Mouse (Mus musculus) CH12.LX (cell line): Measurements from ENCODE around the gene Ramp1. TPM values are rescaled to one million over a fixed set of nuclear protein-coding genes. Genes with fewer than 3 reads are reported as not detected.

Experiments used
- DNase-seq: peaks from one replicate; pipeline ENCODE4 v3.0.0-alpha.2; 2013; ENCODE audit errors: extremely low read depth
- H3K27ac ChIP-seq: 2 replicates; pipeline ENCODE4 v1.5.1; 2012; ENCODE audit warnings: low read depth, mild to moderate bottlenecking, control low read depth, moderate library complexity; ENCODE audit not compliant: insufficient read depth
- H3K27me3 ChIP-seq: replicated peaks from 2 replicates; pipeline ENCODE3; 2012; ENCODE audit warnings: inconsistent platforms
- H3K36me3 ChIP-seq, 2 experiments: replicated peaks in 1 of 2; 2 replicates each; pipeline versions ENCODE3 to v1.6.1; 2012; ENCODE audit warnings: inconsistent platforms in 1 of 2, low read length in 1 of 2, mild to moderate bottlenecking in 1 of 2, mixed read lengths in 1 of 2, moderate library complexity in 1 of 2; ENCODE audit not compliant: control insufficient read depth in 1 of 2, insufficient read depth in 1 of 2
- H3K4me1 ChIP-seq, 2 experiments: 2 replicates each; pipeline ENCODE4 v1.6.1; 2012; ENCODE audit warnings: inconsistent platforms in 1 of 2, moderate library complexity in 1 of 2; ENCODE audit not compliant: insufficient read depth in 2 of 2, control insufficient read depth in 1 of 2
- H3K4me2 ChIP-seq: 2 replicates; pipeline ENCODE4 v1.6.1; 2012; ENCODE audit warnings: low read depth, mild to moderate bottlenecking, control low read depth; ENCODE audit not compliant: poor library complexity, insufficient read depth, severe bottlenecking
- H3K4me3 ChIP-seq, 3 experiments: fragments of 150-350 bp in 1 of 3; sonication (generic) in 1 of 3; replicated peaks in 1 of 3; 2 replicates each; pipeline versions ENCODE3 to v1.5.1; 2011 to 2012; ENCODE audit warnings: low read depth in 2 of 3, low read length in 2 of 3, mild to moderate bottlenecking in 2 of 3, moderate library complexity in 2 of 3, control low read depth in 1 of 3, improper control_type of control experiment in 1 of 3, inconsistent platforms in 1 of 3, mixed read lengths in 1 of 3; ENCODE audit not compliant: poor library complexity in 1 of 3
- H3K79me2 ChIP-seq: replicated peaks from 2 replicates; pipeline ENCODE4 v1.6.1; 2012; ENCODE audit warnings: mild to moderate bottlenecking, moderate library complexity; ENCODE audit not compliant: control insufficient read depth, poor library complexity, insufficient read depth, severe bottlenecking; ENCODE audit errors: extremely low read depth
- H3K9ac ChIP-seq: 2 replicates; pipeline ENCODE4 v1.6.1; 2012; ENCODE audit warnings: low read depth, mild to moderate bottlenecking, control low read depth, moderate library complexity; ENCODE audit not compliant: insufficient read depth
- H3K9me3 ChIP-seq: replicated peaks from 2 replicates; pipeline ENCODE3; 2012; ENCODE audit warnings: low read length, inconsistent platforms, mixed read lengths
- GABPA ChIP-seq: IDR thresholded peaks from 2 replicates; pipeline ENCODE4 v1.6.1; 2012; ENCODE audit warnings: low read depth, low read length, improper control_type of control experiment, inconsistent platforms; ENCODE audit not compliant: insufficient replicate concordance
- KAT2A ChIP-seq: IDR thresholded peaks from 2 replicates; pipeline ENCODE4 v1.6.1; 2012; ENCODE audit warnings: low read length, improper control_type of control experiment, inconsistent platforms; ENCODE audit not compliant: insufficient replicate concordance
- MEF2A ChIP-seq: IDR thresholded peaks from 2 replicates; pipeline ENCODE4 v1.6.1; 2014; ENCODE audit warnings: low read depth, mild to moderate bottlenecking, inconsistent platforms, low read length, improper control_type of control experiment, borderline replicate concordance
- PAX5 ChIP-seq: IDR thresholded peaks from 2 replicates; pipeline ENCODE4 v1.6.1; 2012; ENCODE audit warnings: low read length, inconsistent platforms, mixed read lengths
- POLR2AphosphoS2 ChIP-seq: IDR thresholded peaks from 2 replicates; pipeline ENCODE4 v1.6.1; 2011; ENCODE audit warnings: low read depth, low read length, improper control_type of control experiment
- RCOR1 ChIP-seq: conservative IDR thresholded peaks from 2 replicates; pipeline ENCODE4 v1.6.1; 2012; ENCODE audit warnings: low read depth, mild to moderate bottlenecking, inconsistent platforms, low read length, improper control_type of control experiment
- USF1 ChIP-seq: IDR thresholded peaks from 2 replicates; pipeline ENCODE4 v1.6.1; 2014; ENCODE audit warnings: low read depth, mild to moderate bottlenecking, inconsistent platforms, low read length, improper control_type of control experiment
- ZMIZ1 ChIP-seq: IDR thresholded peaks from 2 replicates; pipeline ENCODE4 v1.6.1; 2012; ENCODE audit warnings: low read depth, mild to moderate bottlenecking, inconsistent platforms, low read length, improper control_type of control experiment
- ZNF384 ChIP-seq: IDR thresholded peaks from 2 replicates; pipeline ENCODE4 v1.6.1; 2012; ENCODE audit warnings: low read depth, low read length, improper control_type of control experiment, inconsistent platforms
- dilution Hi-C: fragments of 300-500 bp; cut with MboI; formaldehyde crosslinking; loops from 2 replicates; pipeline ENCODE4 v1.14.3; 2020; ENCODE audit warnings: low sequenced_read_pairs; ENCODE audit not compliant: extremely low pct_unique_long_range_greater_than_20kb, extremely low pct_ligation_motif_present
- in situ Hi-C: fragments of 300-500 bp; cut with MboI; formaldehyde crosslinking; loops from 3 replicates; pipeline ENCODE4 v1.14.3; 2019; ENCODE audit warnings: low sequenced_read_pairs, low pct_ligation_motif_present, low pct_unique_long_range_greater_than_20kb, mixed read lengths
- polyA plus RNA-seq: library from polyadenylated mRNA; unstranded; fragments of >175 nt; gene quantifications from 2 replicates; pipeline ENCODE4 v1.2.1, GENCODE M21; 2012; ENCODE audit warnings: low read depth; ENCODE audit not compliant: insufficient read length
- total RNA-seq, 2 experiments: library from RNA; depleted of rRNA; stranded (reverse); fragments of 300-350 nt in 1 of 2; fragments of >200 nt in 1 of 2; gene quantifications; 2 replicates each; pipeline ENCODE4 v1.2.3; 2012 to 2014

Ramp1 gene
- total and polyA plus RNA-seq, 3 experiments: not detected

DNA sequence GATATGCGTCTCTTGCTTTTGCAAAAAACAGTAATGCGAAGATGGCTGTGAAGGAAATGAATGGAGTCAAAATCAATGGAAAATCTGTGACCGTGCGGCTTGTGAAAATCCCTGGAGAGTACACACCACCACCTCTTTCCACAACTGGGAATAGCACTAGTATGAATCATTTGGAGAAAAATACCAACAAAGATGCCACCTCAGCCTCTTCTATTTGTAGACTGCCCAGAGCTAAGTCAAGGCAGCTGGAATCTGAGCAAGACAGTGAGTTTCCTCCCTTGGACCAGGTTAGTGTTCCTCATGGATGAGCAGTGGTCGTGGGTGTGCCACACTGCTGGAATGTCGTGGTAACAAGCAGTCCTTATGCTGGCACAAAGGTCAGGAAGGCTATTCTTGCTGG, 12.8 kb upstream of the Ramp1 start:
- Histone ChIP-seq H3K79me2 (no peaks in the 10 kb centered on the region), H3K27ac (no peak overlapping the region), H3K4me1 (peaks cover 0 to 5% of the 10 kb centered on the region in 2 experiments; a peak in 1 of 4 replicates), H3K4me2 (no peak overlapping the region), H3K9ac (no peak overlapping the region), H3K4me3 (no peak overlapping the region), H3K27me3 (peaks cover 2% of the 10 kb centered on the region), H3K9me3 (no peaks in the 10 kb centered on the region), H3K36me3 (no peaks in the 10 kb centered on the region)
- DNase-seq: no peak
- no peak for TF ChIP-seq MEF2A
- no peak for TF ChIP-seq KAT2A
- TF ChIP-seq USF1: no peak
- TF ChIP-seq PAX5: no peak
- in situ Hi-C loops: no loop called here
- dilution Hi-C loops: no loop called here

- dilution Hi-C loops: no loop called here
- Histone ChIP-seq H3K36me3 (no peaks in the 10 kb centered on the region), H3K27me3 (no peaks in the 10 kb centered on the region), H3K4me1 (peaks cover 0 to 5% of the 10 kb centered on the region in 2 experiments; a peak in 1 of 4 replicates), H3K27ac (no peak overlapping the region), H3K4me2 (no peak overlapping the region), H3K4me3 (no peak overlapping the region), H3K9ac (no peak overlapping the region), H3K79me2 (no peaks in the 10 kb centered on the region), H3K9me3 (peaks cover 2% of the 10 kb centered on the region)
- no peak for TF ChIP-seq ZMIZ1
- no peak for TF ChIP-seq GABPA
- no peak for TF ChIP-seq POLR2AphosphoS2
- no peak for DNase-seq
- in situ Hi-C loops: no loop called here
Measured at GRCm38 (mm10) chr1:91169157-91169556, 10.5 kb upstream of the Ramp1 start.

DNA sequence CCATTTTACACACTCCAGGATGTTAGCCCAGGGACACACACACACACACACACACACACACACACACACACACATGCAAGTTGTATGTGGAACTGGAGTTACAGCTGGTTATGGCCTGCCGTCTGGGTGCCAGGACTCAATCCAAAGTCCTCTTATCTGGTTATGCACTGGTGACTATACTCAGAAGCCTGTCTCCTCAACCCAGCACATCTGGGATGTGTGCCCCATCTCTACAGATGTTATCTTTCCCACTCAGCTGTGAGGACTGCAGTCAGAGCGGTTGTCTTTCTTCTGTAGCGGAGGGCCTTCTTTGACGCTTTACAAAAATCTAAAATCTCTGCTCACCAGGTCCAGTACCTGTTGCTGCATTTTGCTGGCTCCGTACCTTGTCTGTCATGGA, 4.8 kb upstream of the Ramp1 start:
- H3K9ac ChIP-seq: no peak overlapping the region
- no peak overlapping the region for H3K27ac ChIP-seq
- H3K79me2 ChIP-seq: no peaks in the 10 kb centered on the region
- H3K9me3 ChIP-seq: peaks cover 2% of the 10 kb centered on the region
- peaks cover 2% of the 10 kb centered on the region for H3K27me3 ChIP-seq
- H3K4me3 ChIP-seq: no peak overlapping the region
- H3K4me2 ChIP-seq: no peak overlapping the region
- no peaks in the 10 kb centered on the region; a peak in 1 of 4 replicates for H3K4me1 ChIP-seq
- in situ Hi-C loops: no loop called here
- dilution Hi-C loops: no loop called here
- no peaks in the 10 kb centered on the region for H3K36me3 ChIP-seq
- TF ChIP-seq RCOR1 (no peak), ZNF384 (no peak)
- DNase-seq: no peak
